Mouse (Mus musculus) midbrain, postnatal 0 days (tissue): ENCODE measurements around the gene Dusp11. TPM values are rescaled to one million over a fixed set of nuclear protein-coding genes. Genes with fewer than 3 reads are reported as not detected.
"Not testable (repeated sequence)": the region's sequence is repeated elsewhere in the genome, so short reads cannot be mapped to it uniquely, and the experiment has no call there.

ENCODE experiments used
- ATAC-seq: fragments of 200-750 bp; cut with Nextera tagmentation; 2 replicates; pipeline ENCODE4 v1.8.0; 2017; ENCODE audit warnings: moderate number of reproducible peaks, mild to moderate bottlenecking, moderate TSS enrichment, moderate library complexity; ENCODE audit not compliant: low FRiP score
- DNase-seq: peaks from one replicate; pipeline ENCODE4 v3.0.0-alpha.2; 2015; ENCODE audit warnings: low spot score
- H3K27ac ChIP-seq: fragments of 300-500 bp; sonication (generic); 2 replicates; pipeline ENCODE4 v1.5.1; 2014; ENCODE audit warnings: low read depth, mild to moderate bottlenecking, low read length, mixed read lengths
- H3K27me3 ChIP-seq: fragments of 300-500 bp; sonication (generic); 2 replicates; pipeline ENCODE4 v1.6.1; 2014; ENCODE audit warnings: low read length, control low read depth, mixed read lengths; ENCODE audit not compliant: insufficient read depth
- H3K36me3 ChIP-seq: fragments of 300-500 bp; sonication (generic); 2 replicates; pipeline ENCODE4 v1.6.1; 2014; ENCODE audit warnings: low read length, control low read depth, mixed read lengths; ENCODE audit not compliant: insufficient read depth
- H3K4me1 ChIP-seq: fragments of 300-500 bp; sonication (generic); 2 replicates; pipeline ENCODE4 v1.6.1; 2014; ENCODE audit warnings: mild to moderate bottlenecking, control low read depth, antibody characterized with exemption, low read length, mixed read lengths; ENCODE audit not compliant: insufficient read depth
- H3K4me2 ChIP-seq: fragments of 300-500 bp; sonication (generic); 2 replicates; pipeline ENCODE4 v1.6.1; 2014; ENCODE audit warnings: low read depth, mild to moderate bottlenecking, low read length, mixed read lengths; ENCODE audit not compliant: poor library complexity, severe bottlenecking
- H3K4me3 ChIP-seq: fragments of 300-500 bp; sonication (generic); 2 replicates; pipeline ENCODE4 v1.5.1; 2014; ENCODE audit warnings: low read depth, mild to moderate bottlenecking, low read length, moderate library complexity
- H3K9ac ChIP-seq: fragments of 300-500 bp; sonication (generic); replicated peaks from 2 replicates; pipeline ENCODE4 v1.6.1; 2014; ENCODE audit warnings: mild to moderate bottlenecking, low read length, moderate library complexity, mixed read lengths; ENCODE audit not compliant: poor library complexity, severe bottlenecking
- H3K9me3 ChIP-seq: fragments of 300-500 bp; sonication (generic); 2 replicates; pipeline ENCODE4 v1.6.1; 2016; ENCODE audit warnings: low read length, control low read depth
- CTCF ChIP-seq: IDR thresholded peaks from 2 replicates; pipeline ENCODE4 v1.5.1; 2016; ENCODE audit warnings: antibody characterized with exemption, mild to moderate bottlenecking
- WGBS: fragments of 180-500 bp; shearing (Covaris S2); extraction: QIAGEN DNeasy Blood & Tissue Kit; methylation state at CpG from one replicate; pipeline ENCODE4 v1.1.7; 2014; 5-methylcytosine and 5-hydroxymethylcytosine counted together
- polyA plus RNA-seq: library from polyadenylated mRNA; unstranded; fragments of >200 nt; fragmentation: Nextera tagmentation; extraction: Ambion mirVana; gene quantifications from 2 replicates; pipeline ENCODE4 v1.2.1, GENCODE M21; 2015
- total RNA-seq: library from RNA; depleted of rRNA; stranded (reverse); fragments of >200 nt; gene quantifications from 2 replicates; pipeline ENCODE4 v1.2.3, GENCODE M21; 2014

The Dusp11 gene
- total and polyA plus RNA-seq, 2 experiments from 2014 or later, result 36.0 to 82.8 TPM

DNA sequence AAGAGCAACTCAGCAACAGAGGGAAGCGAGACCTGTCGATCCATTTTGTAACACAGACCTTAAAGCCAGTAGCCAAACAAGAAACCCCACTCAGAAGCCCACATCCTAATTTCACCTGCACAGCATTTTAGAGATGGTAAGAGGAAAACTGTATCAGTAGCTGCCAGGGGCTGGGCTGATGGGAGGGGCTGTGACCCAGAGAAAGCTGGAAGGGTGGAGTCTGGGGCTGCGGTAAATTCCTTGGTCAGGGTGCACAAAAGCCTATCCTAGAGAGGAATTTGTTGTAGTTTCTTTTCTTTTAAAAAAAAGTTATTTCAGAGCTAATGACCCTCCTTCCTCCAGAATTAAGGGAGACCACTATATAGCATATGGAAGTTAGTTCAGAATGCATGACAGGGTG lies 19.0 kb downstream of the Dusp11 start:
- Histone ChIP-seq H3K36me3 (peaks cover 43% of the 10 kb centered on the region; the same call in 1 of the 2 replicates), H3K4me2 (no peak overlapping the region), H3K27me3 (no peaks in the 10 kb centered on the region), H3K4me3 (no peak overlapping the region), H3K9me3 (no peaks in the 10 kb centered on the region), H3K4me1 (no peaks in the 10 kb centered on the region), H3K27ac (no peak overlapping the region), H3K9ac (no peak overlapping the region)
- DNase-seq (no peak), ATAC-seq (no peak)
- TF ChIP-seq CTCF, result no peak
- 94% methylated on average over 3 of the region's 3 CpGs for WGBS

DNA sequence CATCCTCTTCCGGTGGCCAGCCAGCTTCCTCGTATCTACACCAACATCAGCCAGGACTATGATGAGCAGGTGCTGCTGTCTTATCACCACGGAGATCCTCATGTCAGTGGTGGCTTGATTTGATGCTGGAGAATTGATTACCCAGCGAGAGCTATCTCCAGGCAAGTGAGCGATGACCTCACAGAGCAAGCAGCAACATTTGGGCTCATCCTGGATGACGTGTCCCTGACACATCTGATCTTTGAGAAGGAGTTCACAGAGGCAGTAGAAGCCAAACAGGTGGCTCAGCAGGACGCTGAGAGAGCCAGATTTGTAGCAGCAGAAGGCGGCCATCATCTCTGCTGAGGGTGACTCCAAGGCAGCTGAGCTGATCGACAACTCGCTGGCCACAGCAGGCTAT lies 22.8 kb downstream of the Dusp11 start:
- Histone ChIP-seq H3K4me2 (no peak overlapping the region), H3K9me3 (no peaks in the 10 kb centered on the region), H3K9ac (no peak overlapping the region), H3K27ac (no peak overlapping the region), H3K27me3 (no peaks in the 10 kb centered on the region), H3K4me1 (no peaks in the 10 kb centered on the region), H3K36me3 (peaks cover 10% of the 10 kb centered on the region; the same call in 1 of the 2 replicates), H3K4me3 (no peak overlapping the region)
- 77% methylated on average over 10 of the region's 10 CpGs for WGBS
- no peak for TF ChIP-seq CTCF
- DNase-seq, result no peak
- ATAC-seq, result no peak

DNA sequence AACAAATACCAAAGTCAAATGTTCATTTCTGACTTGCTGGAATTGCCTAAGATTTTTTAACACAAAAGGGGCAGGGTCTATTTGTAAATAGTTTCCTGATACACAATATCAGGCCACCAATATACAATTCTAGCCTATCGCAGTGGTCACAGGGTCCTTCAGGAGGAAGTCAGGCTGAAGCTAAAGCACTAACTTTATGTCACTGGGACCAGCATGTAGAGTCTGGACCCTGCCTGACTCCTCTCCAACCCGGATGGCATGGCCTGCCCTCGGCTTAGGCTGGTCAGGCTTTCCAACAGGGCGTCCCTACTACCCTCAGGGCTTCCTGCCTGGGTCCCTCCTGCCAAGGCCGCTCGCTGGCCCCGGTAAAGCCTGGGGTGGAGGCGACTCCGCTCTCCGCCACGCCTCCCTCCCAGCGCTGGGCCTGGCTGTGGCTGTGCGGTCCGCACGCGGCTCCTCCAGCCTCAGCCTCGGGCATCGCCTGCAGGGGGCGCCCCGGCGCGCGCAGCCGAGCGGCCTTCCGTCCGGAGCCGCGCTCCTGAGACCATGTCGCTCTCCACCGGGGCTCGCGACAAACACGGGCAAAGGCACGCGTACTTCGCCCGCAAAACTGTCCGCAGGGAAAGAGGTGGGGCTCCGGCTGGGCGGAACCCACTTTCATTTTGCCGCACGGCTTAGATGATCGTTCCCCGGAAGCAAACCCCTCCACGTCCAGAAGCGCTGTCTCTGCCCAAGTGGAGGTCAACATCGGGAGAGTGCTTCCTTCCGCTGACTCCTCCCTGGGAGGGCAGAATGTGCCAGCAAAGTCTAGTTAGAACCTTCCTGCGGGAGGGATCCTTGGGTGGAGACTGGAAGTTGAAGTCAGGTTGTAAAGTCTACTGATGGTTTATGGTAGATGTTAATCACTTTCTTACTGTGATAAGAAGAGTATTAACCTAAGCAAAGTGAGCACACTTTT lies 24.7 kb downstream of the Dusp11 start:
- H3K9ac ChIP-seq, result peak overlapping the region; percentile 42
- WGBS, result under 1% methylated on average over 49 of the region's 50 CpGs
- H3K36me3 ChIP-seq, H3K27me3 ChIP-seq, H3K4me1 ChIP-seq, H3K9me3 ChIP-seq: not testable (repeated sequence)
- peak overlapping the region; percentile 59 for H3K4me2 ChIP-seq
- peak; percentile 65 for TF ChIP-seq CTCF
- ATAC-seq (peak; percentile 93), DNase-seq (peak; percentile 79)
- H3K4me3 ChIP-seq, result peak overlapping the region; percentile 43
- H3K27ac ChIP-seq, result 0 out of 2 replicates have a peak overlapping the region, but pooled peaks have one; percentile 12

DNA sequence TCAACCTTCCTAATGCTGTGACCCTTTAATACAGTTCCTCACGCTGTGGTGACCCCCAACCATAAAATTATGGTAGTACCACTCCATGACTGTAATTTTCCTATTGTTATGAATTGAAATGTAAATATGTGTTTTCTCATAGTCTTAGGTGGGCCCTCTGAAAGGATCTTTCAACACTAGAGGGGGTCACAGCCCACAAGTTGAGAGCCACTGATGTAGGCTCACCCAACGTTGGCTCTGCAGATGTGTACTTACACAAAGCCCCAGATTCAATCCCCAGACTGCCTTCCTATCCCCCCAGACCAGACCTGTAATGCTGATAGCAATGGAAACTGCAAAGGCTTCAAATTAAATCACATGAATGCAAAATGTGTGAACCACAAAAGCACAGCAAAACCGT lies 25.8 kb downstream of the Dusp11 start:
- WGBS, result 63% methylated on average over 3 of the region's 3 CpGs
- DNase-seq, result peak; percentile 12
- no peak for ATAC-seq

DNA sequence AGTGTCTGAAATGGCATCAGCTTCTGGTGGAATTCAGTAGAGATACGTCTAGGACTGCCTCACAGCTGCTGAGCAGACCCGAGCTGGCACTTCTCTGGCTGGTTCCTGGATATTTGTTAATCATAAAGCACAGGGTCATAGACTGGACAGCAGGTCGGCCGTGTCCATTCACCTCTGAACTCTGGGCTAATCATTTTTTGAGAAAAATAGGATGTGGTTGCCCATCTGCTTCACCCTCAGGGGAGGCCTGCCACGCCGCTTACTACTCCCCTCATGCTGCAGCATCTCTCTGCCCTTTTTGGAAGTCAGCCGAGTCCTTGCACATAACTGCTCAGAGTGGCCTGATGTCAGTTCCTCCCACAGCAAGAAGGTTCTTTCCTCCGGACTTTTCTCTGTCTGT lies 27.4 kb downstream of the Dusp11 start:
- no peak overlapping the region for H3K4me2 ChIP-seq
- no peak overlapping the region for H3K4me3 ChIP-seq
- no peaks in the 10 kb centered on the region for H3K27me3 ChIP-seq
- H3K4me1 ChIP-seq, result no peaks in the 10 kb centered on the region
- no peaks in the 10 kb centered on the region for H3K9me3 ChIP-seq
- no peak for TF ChIP-seq CTCF
- 85% methylated on average over 8 of the region's 8 CpGs for WGBS
- H3K36me3 ChIP-seq, result peaks cover 14% of the 10 kb centered on the region; the same call in 1 of the 2 replicates
- no peak overlapping the region for H3K27ac ChIP-seq
- DNase-seq (no peak), ATAC-seq (no peak)
- H3K9ac ChIP-seq, result no peak overlapping the region

More for the DNA sequence above, 25.8 kb downstream of the Dusp11 start:
- H3K4me3 ChIP-seq, result no peak overlapping the region
- no peak overlapping the region for H3K4me2 ChIP-seq
- no peak overlapping the region for H3K27ac ChIP-seq
- H3K36me3 ChIP-seq, result peaks cover 3% of the 10 kb centered on the region; the same call in 1 of the 2 replicates
- no peaks in the 10 kb centered on the region for H3K27me3 ChIP-seq
- no peaks in the 10 kb centered on the region for H3K9me3 ChIP-seq
- no peak overlapping the region for H3K9ac ChIP-seq
- H3K4me1 ChIP-seq, result no peaks in the 10 kb centered on the region
- peak; percentile 47 for TF ChIP-seq CTCF

DNA sequence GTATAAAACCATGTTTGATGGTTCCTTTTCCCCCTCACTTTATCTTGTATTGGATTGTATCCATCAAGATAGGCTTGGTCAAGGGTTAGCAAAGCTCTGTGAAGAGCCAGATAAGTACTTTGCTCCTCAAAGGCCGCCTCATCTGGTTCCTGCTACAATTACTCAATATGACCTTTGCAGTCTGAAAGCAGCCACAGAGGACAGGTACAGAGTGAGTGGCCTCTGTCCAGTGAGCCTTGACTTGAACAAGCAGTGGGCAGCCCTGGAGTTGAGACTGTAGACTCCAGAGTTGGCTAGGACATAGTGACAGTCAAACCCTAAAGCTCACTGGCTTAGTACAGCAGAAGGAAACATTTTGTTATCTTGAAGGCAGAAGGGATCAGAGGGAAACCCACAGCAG lies 32.2 kb downstream of the Dusp11 start:
- H3K4me2 ChIP-seq, result no peak overlapping the region
- H3K36me3 ChIP-seq, result peaks cover 41% of the 10 kb centered on the region
- WGBS, result 83% methylated on average over 1 of the region's 1 CpGs
- no peaks in the 10 kb centered on the region for H3K4me1 ChIP-seq
- no peak for TF ChIP-seq CTCF
- no peak for ATAC-seq
- no peak overlapping the region for H3K4me3 ChIP-seq
- H3K9ac ChIP-seq, result no peak overlapping the region
- no peak overlapping the region for H3K27ac ChIP-seq
- DNase-seq, result no peak
- no peaks in the 10 kb centered on the region for H3K27me3 ChIP-seq
- no peaks in the 10 kb centered on the region for H3K9me3 ChIP-seq
